Mouse (Mus musculus): ENCODE results near the gene Trim9.

GRCm38 (mm10) chr12:70234938-70235484 lies 112.4 kb downstream of the Trim9 start:
- TF ChIP-seq CTCF (IDR thresholded peaks at IDR 0.05; ENCODE audit: low read depth) = peak; percentile 84
- no peak for TF ChIP-seq EP300 (IDR thresholded peaks at IDR 0.05; ENCODE audit: low read depth)
